Mouse (Mus musculus) left cerebral cortex, adult 11 months (tissue): Measurements from ENCODE around the gene Crxos.
"Not testable (repeated sequence)": the region's sequence is repeated elsewhere in the genome, so short reads cannot be mapped to it uniquely, and the experiment has no call there.

ENCODE experiments used
- DNase-seq: peaks from one replicate; pipeline ENCODE4 v3.0.0; 2022; ENCODE audit warnings: low spot score

Crxos gene

GRCm38 (mm10) chr7:15882317-15882716, at the start of gene Crxos:
TSS of gene Crxos (plus strand) at chr7:15882617.
- no peak for DNase-seq

GRCm38 (mm10) chr7:15839578-15839977, 42.8 kb upstream of the Crxos start, which contains the start of gene Obox6:
TSS of gene Obox6 (minus strand) at chr7:15839678.
- DNase-seq = no peak

GRCm38 (mm10) chr7:15859657-15860056, 22.8 kb upstream of the Crxos start:
- DNase-seq = no peak

GRCm38 (mm10) chr7:15864104-15864503, 18.3 kb upstream of the Crxos start:
- no peak for DNase-seq

- DNase-seq = no peak
These were observed 2.7 kb upstream of the Crxos start, which contains the start of gene Crx for GRCm38 (mm10) chr7:15879756-15880155. TSS of gene Crx (minus strand) at chr7:15879968.

GRCm38 (mm10) chr7:15881388-15881787, 1.0 kb upstream of the Crxos start:
- no peak for DNase-seq

- DNase-seq = no peak
These were observed 586 bp upstream of the Crxos start for GRCm38 (mm10) chr7:15881831-15882230.

- no peak for DNase-seq
These were observed 1.7 kb downstream of the Crxos start for GRCm38 (mm10) chr7:15884127-15884526.

GRCm38 (mm10) chr7:15894251-15894650, 11.8 kb downstream of the Crxos start:
- no peak for DNase-seq

GRCm38 (mm10) chr7:15901366-15902048, 19.1 kb downstream of the Crxos start:
- DNase-seq = no peak

- DNase-seq = no peak
These were observed 23.4 kb downstream of the Crxos start for GRCm38 (mm10) chr7:15905861-15906260.

GRCm38 (mm10) chr7:15906602-15907001, 24.2 kb downstream of the Crxos start:
- DNase-seq = no peak

- DNase-seq = no peak
These were observed 25.7 kb downstream of the Crxos start for GRCm38 (mm10) chr7:15907971-15908590.

- DNase-seq = no peak
These were observed 28.1 kb downstream of the Crxos start for GRCm38 (mm10) chr7:15910521-15910920.

GRCm38 (mm10) chr7:15912183-15912582, 29.8 kb downstream of the Crxos start:
- DNase-seq = no peak

GRCm38 (mm10) chr7:15914252-15914651, 31.8 kb downstream of the Crxos start:
- no peak for DNase-seq

- no peak for DNase-seq
These were observed 32.3 kb downstream of the Crxos start for GRCm38 (mm10) chr7:15914751-15915150.

GRCm38 (mm10) chr7:15915695-15916094, 33.3 kb downstream of the Crxos start:
- DNase-seq = not testable (repeated sequence)

- no peak for DNase-seq
These were observed 33.8 kb downstream of the Crxos start for GRCm38 (mm10) chr7:15916134-15916723.

- DNase-seq = no peak
These were observed 34.6 kb downstream of the Crxos start for GRCm38 (mm10) chr7:15916996-15917395.

- no peak for DNase-seq
These were observed 36.0 kb downstream of the Crxos start for GRCm38 (mm10) chr7:15918371-15918770.

GRCm38 (mm10) chr7:15919947-15920346, 37.5 kb downstream of the Crxos start:
- no peak for DNase-seq

- no peak for DNase-seq
These were observed 38.3 kb downstream of the Crxos start for GRCm38 (mm10) chr7:15920645-15921190.
